Mouse (Mus musculus): ENCODE data around the gene Asap2.

GRCm38 (mm10) chr12:21140741-21141308 lies 150.6 kb downstream of the Asap2 start:
- no peak for TF ChIP-seq CTCF (IDR thresholded peaks at IDR 0.05; ENCODE audit: control insufficient read depth, insufficient read depth, insufficient read length)
- TF ChIP-seq CEBPB (IDR thresholded peaks at IDR 0.05; ENCODE audit: low read depth) = no peak

Data from C2C12 (cell line).